Mouse (Mus musculus) CH12.LX (cell line): ENCODE results near the gene Efs. TPM values are rescaled to one million over a fixed set of nuclear protein-coding genes. Genes with fewer than 3 reads are reported as not detected.

ENCODE experiments used
- DNase-seq: peaks from one replicate; pipeline ENCODE4 v3.0.0-alpha.2; 2013; ENCODE audit errors: extremely low read depth
- H3K27ac ChIP-seq: 2 replicates; pipeline ENCODE4 v1.5.1; 2012; ENCODE audit warnings: low read depth, mild to moderate bottlenecking, control low read depth, moderate library complexity; ENCODE audit not compliant: insufficient read depth
- H3K27me3 ChIP-seq: replicated peaks from 2 replicates; pipeline ENCODE3; 2012; ENCODE audit warnings: inconsistent platforms
- H3K36me3 ChIP-seq, 2 experiments: replicated peaks in 1 of 2; 2 replicates each; pipeline versions ENCODE3 to v1.6.1; 2012; ENCODE audit warnings: inconsistent platforms in 1 of 2, low read length in 1 of 2, mild to moderate bottlenecking in 1 of 2, mixed read lengths in 1 of 2, moderate library complexity in 1 of 2; ENCODE audit not compliant: control insufficient read depth in 1 of 2, insufficient read depth in 1 of 2
- H3K4me1 ChIP-seq, 2 experiments: 2 replicates each; pipeline ENCODE4 v1.6.1; 2012; ENCODE audit warnings: inconsistent platforms in 1 of 2, moderate library complexity in 1 of 2; ENCODE audit not compliant: insufficient read depth in 2 of 2, control insufficient read depth in 1 of 2
- H3K4me2 ChIP-seq: 2 replicates; pipeline ENCODE4 v1.6.1; 2012; ENCODE audit warnings: low read depth, mild to moderate bottlenecking, control low read depth; ENCODE audit not compliant: poor library complexity, insufficient read depth, severe bottlenecking
- H3K4me3 ChIP-seq, 3 experiments: fragments of 150-350 bp in 1 of 3; sonication (generic) in 1 of 3; replicated peaks in 1 of 3; 2 replicates each; pipeline versions ENCODE3 to v1.5.1; 2011 to 2012; ENCODE audit warnings: low read depth in 2 of 3, low read length in 2 of 3, mild to moderate bottlenecking in 2 of 3, moderate library complexity in 2 of 3, control low read depth in 1 of 3, improper control_type of control experiment in 1 of 3, inconsistent platforms in 1 of 3, mixed read lengths in 1 of 3; ENCODE audit not compliant: poor library complexity in 1 of 3
- H3K79me2 ChIP-seq: replicated peaks from 2 replicates; pipeline ENCODE4 v1.6.1; 2012; ENCODE audit warnings: mild to moderate bottlenecking, moderate library complexity; ENCODE audit not compliant: control insufficient read depth, poor library complexity, insufficient read depth, severe bottlenecking; ENCODE audit errors: extremely low read depth
- H3K9ac ChIP-seq: 2 replicates; pipeline ENCODE4 v1.6.1; 2012; ENCODE audit warnings: low read depth, mild to moderate bottlenecking, control low read depth, moderate library complexity; ENCODE audit not compliant: insufficient read depth
- H3K9me3 ChIP-seq: replicated peaks from 2 replicates; pipeline ENCODE3; 2012; ENCODE audit warnings: low read length, inconsistent platforms, mixed read lengths
- CHD2 ChIP-seq: IDR thresholded peaks from 2 replicates; pipeline ENCODE4 v1.6.1; 2011; ENCODE audit warnings: low read length, improper control_type of control experiment
- E2F4 ChIP-seq: IDR thresholded peaks from 2 replicates; pipeline ENCODE4 v1.6.1; 2011; ENCODE audit warnings: low read depth, low read length, improper control_type of control experiment; ENCODE audit not compliant: insufficient replicate concordance
- ELF1 ChIP-seq: IDR thresholded peaks from 2 replicates; pipeline ENCODE4 v1.6.1; 2014; ENCODE audit warnings: low read depth, mild to moderate bottlenecking, inconsistent platforms, low read length, improper control_type of control experiment
- ETS1 ChIP-seq: conservative IDR thresholded peaks from 2 replicates; pipeline ENCODE4 v1.6.1; 2012; ENCODE audit warnings: low read depth, mild to moderate bottlenecking, inconsistent platforms, low read length, improper control_type of control experiment, moderate library complexity
- JUN ChIP-seq: IDR thresholded peaks from 2 replicates; pipeline ENCODE4 v1.6.1; 2011; ENCODE audit warnings: low read depth, mild to moderate bottlenecking, low read length, improper control_type of control experiment, moderate library complexity; ENCODE audit not compliant: insufficient read depth
- MAFK ChIP-seq: IDR thresholded peaks from 2 replicates; pipeline ENCODE4 v1.6.1; 2011; ENCODE audit warnings: low read length, improper control_type of control experiment; ENCODE audit not compliant: insufficient replicate concordance
- MAX ChIP-seq: IDR thresholded peaks from 2 replicates; pipeline ENCODE4 v1.6.1; 2011; ENCODE audit warnings: low read length, improper control_type of control experiment
- MYC ChIP-seq: IDR thresholded peaks from 2 replicates; pipeline ENCODE4 v1.6.1; 2011; ENCODE audit warnings: low read depth, mild to moderate bottlenecking, improper control_type of control experiment, low read length
- PAX5 ChIP-seq: IDR thresholded peaks from 2 replicates; pipeline ENCODE4 v1.6.1; 2012; ENCODE audit warnings: low read length, inconsistent platforms, mixed read lengths
- POLR2A ChIP-seq: IDR thresholded peaks from 2 replicates; pipeline ENCODE4 v1.6.1; 2011; ENCODE audit warnings: low read depth, mild to moderate bottlenecking, improper control_type of control experiment, low read length
- POLR2AphosphoS2 ChIP-seq: IDR thresholded peaks from 2 replicates; pipeline ENCODE4 v1.6.1; 2011; ENCODE audit warnings: low read depth, low read length, improper control_type of control experiment
- RAD21 ChIP-seq: IDR thresholded peaks from 2 replicates; pipeline ENCODE4 v1.6.1; 2011; ENCODE audit warnings: low read depth, mild to moderate bottlenecking, low read length, improper control_type of control experiment, moderate library complexity
- RCOR1 ChIP-seq: conservative IDR thresholded peaks from 2 replicates; pipeline ENCODE4 v1.6.1; 2012; ENCODE audit warnings: low read depth, mild to moderate bottlenecking, inconsistent platforms, low read length, improper control_type of control experiment
- SIN3A ChIP-seq: IDR thresholded peaks from 2 replicates; pipeline ENCODE4 v1.6.1; 2012; ENCODE audit warnings: low read length, improper control_type of control experiment, inconsistent platforms
- UBTF ChIP-seq: IDR thresholded peaks from 2 replicates; pipeline ENCODE4 v1.6.1; 2012; ENCODE audit warnings: low read depth, mild to moderate bottlenecking, inconsistent platforms, low read length, improper control_type of control experiment, moderate library complexity
- ZC3H11A ChIP-seq: IDR thresholded peaks from 2 replicates; pipeline ENCODE4 v1.6.1; 2012; ENCODE audit warnings: low read depth, mild to moderate bottlenecking, inconsistent platforms, low read length, improper control_type of control experiment
- ZMIZ1 ChIP-seq: IDR thresholded peaks from 2 replicates; pipeline ENCODE4 v1.6.1; 2012; ENCODE audit warnings: low read depth, mild to moderate bottlenecking, inconsistent platforms, low read length, improper control_type of control experiment
- ZNF384 ChIP-seq: IDR thresholded peaks from 2 replicates; pipeline ENCODE4 v1.6.1; 2012; ENCODE audit warnings: low read depth, low read length, improper control_type of control experiment, inconsistent platforms
- dilution Hi-C: fragments of 300-500 bp; cut with MboI; formaldehyde crosslinking; loops from 2 replicates; pipeline ENCODE4 v1.14.3; 2020; ENCODE audit warnings: low sequenced_read_pairs; ENCODE audit not compliant: extremely low pct_unique_long_range_greater_than_20kb, extremely low pct_ligation_motif_present
- in situ Hi-C: fragments of 300-500 bp; cut with MboI; formaldehyde crosslinking; loops from 3 replicates; pipeline ENCODE4 v1.14.3; 2019; ENCODE audit warnings: low sequenced_read_pairs, low pct_ligation_motif_present, low pct_unique_long_range_greater_than_20kb, mixed read lengths
- polyA plus RNA-seq: library from polyadenylated mRNA; unstranded; fragments of >175 nt; gene quantifications from 2 replicates; pipeline ENCODE4 v1.2.1, GENCODE M21; 2012; ENCODE audit warnings: low read depth; ENCODE audit not compliant: insufficient read length
- total RNA-seq, 2 experiments: library from RNA; depleted of rRNA; stranded (reverse); fragments of 300-350 nt in 1 of 2; fragments of >200 nt in 1 of 2; gene quantifications; 2 replicates each; pipeline ENCODE4 v1.2.3; 2012 to 2014

Gene Efs
- total and polyA plus RNA-seq, 3 experiments, result not detected

DNA sequence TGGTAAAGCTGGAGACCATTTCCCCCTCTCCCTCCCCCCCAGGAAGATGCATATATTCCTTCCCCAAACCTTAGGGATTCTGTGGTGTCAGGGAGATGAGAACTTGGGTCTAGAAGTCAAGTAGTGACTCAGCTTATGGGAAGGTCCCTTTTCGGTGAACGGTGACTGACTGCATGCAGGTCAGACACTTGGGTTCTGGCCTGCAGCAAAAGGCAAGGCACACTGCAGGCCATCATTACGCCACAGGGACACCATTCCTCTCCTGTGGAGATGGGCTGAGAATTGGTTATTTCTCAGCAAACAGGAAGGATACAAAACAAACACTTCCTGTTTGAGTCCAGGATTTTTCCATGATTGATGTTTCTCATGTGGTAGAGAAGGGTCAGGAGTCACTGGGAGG lies 33.3 kb upstream of the Efs start:
- Histone ChIP-seq H3K9ac (no peak overlapping the region), H3K9me3 (no peaks in the 10 kb centered on the region), H3K36me3 (no peaks in the 10 kb centered on the region), H3K4me2 (no peak overlapping the region), H3K27me3 (peaks cover 34% of the 10 kb centered on the region), H3K79me2 (no peaks in the 10 kb centered on the region), H3K27ac (no peak overlapping the region), H3K4me1 (peaks cover 9 to 24% of the 10 kb centered on the region in 2 experiments), H3K4me3 (no peak overlapping the region)
- DNase-seq, result no peak
- in situ Hi-C loops (no loop called here), dilution Hi-C loops (no loop called here)
- TF ChIP-seq PAX5, result no peak
- TF ChIP-seq UBTF, result no peak
- no peak for TF ChIP-seq ZMIZ1
- no peak for TF ChIP-seq POLR2AphosphoS2
- TF ChIP-seq MAX, result no peak
- TF ChIP-seq E2F4, result no peak
- no peak for TF ChIP-seq RAD21
- no peak for TF ChIP-seq ZNF384
- no peak for TF ChIP-seq RCOR1
- TF ChIP-seq CHD2, result no peak
- TF ChIP-seq POLR2A, result no peak
- TF ChIP-seq JUN, result no peak
- TF ChIP-seq MAFK, result no peak
- no peak for TF ChIP-seq ETS1
- TF ChIP-seq ELF1, result no peak
- no peak for TF ChIP-seq MYC
- no peak for TF ChIP-seq SIN3A

DNA sequence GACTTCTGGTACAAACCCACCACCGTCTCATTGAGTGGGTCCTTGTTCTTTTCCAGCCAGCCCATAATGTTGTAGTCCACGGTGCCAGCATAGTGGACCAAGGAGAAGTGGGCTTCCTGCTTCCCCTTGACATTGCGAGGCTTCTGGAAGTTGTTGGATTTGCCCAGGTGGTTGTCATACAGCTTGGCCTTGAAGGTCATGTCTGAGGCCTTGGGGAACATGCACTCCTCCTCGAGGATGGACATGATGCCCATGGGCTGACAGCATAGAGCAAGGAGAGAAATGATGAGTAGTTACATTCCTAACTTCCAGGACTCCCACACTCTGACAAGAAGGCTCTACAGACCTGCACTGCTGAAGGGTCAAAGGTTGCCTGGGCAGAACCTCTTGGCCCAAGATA lies 32.6 kb upstream of the Efs start:
- TF ChIP-seq ZC3H11A (no peak), MYC (no peak)
- Histone ChIP-seq H3K36me3 (no peaks in the 10 kb centered on the region), H3K4me3 (no peak overlapping the region), H3K9ac (no peak overlapping the region), H3K4me2 (no peak overlapping the region), H3K79me2 (no peaks in the 10 kb centered on the region), H3K27me3 (peaks cover 32% of the 10 kb centered on the region), H3K27ac (no peak overlapping the region), H3K4me1 (peaks cover 9 to 24% of the 10 kb centered on the region in 2 experiments), H3K9me3 (no peaks in the 10 kb centered on the region)
- in situ Hi-C loops (no loop called here), dilution Hi-C loops (no loop called here)
- no peak for DNase-seq
